21 mouse cellular contexts compared by ENCODE assay signal in genomic region chr5:115450410-115451317, GRCm38 (mm10). TPM values are rescaled to one million over a fixed set of nuclear protein-coding genes. Genes with fewer than 3 reads are reported as not detected.
A peak's percentile ranks its signal among the peaks of the same experiment; 100 is the strongest.
DNase-seq lines count a peak whose midpoint lies in the region; ATAC-seq and TF ChIP-seq lines count a peak whose summit lies in the region.
"Had no signal": no experiment of that assay in that cellular context is flagged by ENCODE, and none has a peak within 500 bp of the region (broad histone marks: within the 10 kb centered on the region; RNA-seq: fewer than 3 reads in every experiment).

No protein-coding gene starts in this region.

- no peak overlapping the region for H3K4me3 ChIP-seq in heart, embryonic 11.5 days (ENCODE audit: low read depth, low read length)
- no peak overlapping the region for H3K4me3 ChIP-seq in heart, adult 2 months
- no peak overlapping the region for H3K4me3 ChIP-seq in liver, embryonic 13.5 days (replicated peaks)
- H3K4me3 ChIP-seq in liver, embryonic 11.5 days (ENCODE audit: low read depth, low read length) = no peak overlapping the region
- H3K4me3 ChIP-seq in hindbrain, embryonic 12.5 days = no peak overlapping the region
- no peak overlapping the region for H3K4me3 ChIP-seq in midbrain, embryonic 15.5 days
- H3K4me3 ChIP-seq: erythroblast, embryonic 14.5 days; intestine, embryonic 15.5 days; layer of hippocampus, adult 2 months; megakaryocyte, embryonic 14.5 days; stomach, embryonic 15.5 days had no signal

- H3K27ac ChIP-seq in heart, embryonic 11.5 days (ENCODE audit: low read depth, low read length) = no peak overlapping the region
- H3K27ac ChIP-seq in heart, adult 2 months = no peak overlapping the region
- H3K27ac ChIP-seq in liver, embryonic 13.5 days = no peak overlapping the region
- H3K27ac ChIP-seq in liver, embryonic 11.5 days (ENCODE audit: low read depth, low read length) = no peak overlapping the region
- peak overlapping the region; percentile 24; the same call in 1 of the 2 replicates for H3K27ac ChIP-seq in hindbrain, embryonic 12.5 days
- H3K27ac ChIP-seq in midbrain, embryonic 15.5 days = 0 out of 2 replicates have a peak overlapping the region, but pooled peaks have one; percentile 18
- H3K27ac ChIP-seq: intestine, embryonic 15.5 days; layer of hippocampus, adult 2 months; liver, embryonic 14.5 days; stomach, embryonic 15.5 days had no signal

- H3K4me1 ChIP-seq in heart, embryonic 11.5 days (ENCODE audit: control insufficient read depth, insufficient read depth, low read length) = peaks cover 17% of the 10 kb centered on the region
- no peaks in the 10 kb centered on the region for H3K4me1 ChIP-seq in heart, adult 2 months (ENCODE audit: control insufficient read depth, insufficient read depth, low read length)
- H3K4me1 ChIP-seq in liver, embryonic 13.5 days (replicated peaks) = peaks cover 8% of the 10 kb centered on the region; the same call in 1 of the 2 replicates
- no peaks in the 10 kb centered on the region; the same call in none of the 2 replicates for H3K4me1 ChIP-seq in liver, embryonic 11.5 days (replicated peaks; ENCODE audit: control insufficient read depth, insufficient read depth, low read length)
- H3K4me1 ChIP-seq in hindbrain, embryonic 12.5 days = no peaks in the 10 kb centered on the region; the same call in 1 of the 2 replicates
- no peaks in the 10 kb centered on the region for H3K4me1 ChIP-seq in midbrain, embryonic 15.5 days
- H3K4me1 ChIP-seq: intestine, embryonic 15.5 days; stomach, embryonic 15.5 days had no signal

- TF ChIP-seq CTCF in heart, adult 2 months (IDR thresholded peaks at IDR 0.05) = no peak

- H3K27me3 ChIP-seq in heart, embryonic 11.5 days (ENCODE audit: control insufficient read depth, insufficient read depth, low read length) = no peaks in the 10 kb centered on the region
- H3K27me3 ChIP-seq in heart, adult 2 months (ENCODE audit: control insufficient read depth, insufficient read depth, low read length) = no peaks in the 10 kb centered on the region
- no peaks in the 10 kb centered on the region; the same call in 1 of the 2 replicates for H3K27me3 ChIP-seq in liver, embryonic 13.5 days
- H3K27me3 ChIP-seq in liver, embryonic 11.5 days (replicated peaks; ENCODE audit: control insufficient read depth, insufficient read depth, low read length) = no peaks in the 10 kb centered on the region
- H3K27me3 ChIP-seq in hindbrain, embryonic 12.5 days = no peaks in the 10 kb centered on the region
- H3K27me3 ChIP-seq in midbrain, embryonic 15.5 days (replicated peaks) = no peaks in the 10 kb centered on the region
- H3K27me3 ChIP-seq: intestine, embryonic 15.5 days; stomach, embryonic 15.5 days had no signal

- WGBS in heart, embryonic 11.5 days (ENCODE audit: insufficient replicate concordance) = 69% methylated on average over 27 of the region's 27 CpGs
- 48% methylated on average over 27 of the region's 27 CpGs for WGBS in heart, adult 2 months
- WGBS in liver, embryonic 13.5 days (ENCODE audit: insufficient replicate concordance) = 73% methylated on average over 27 of the region's 27 CpGs
- 85% methylated on average over 27 of the region's 27 CpGs for WGBS in liver, embryonic 11.5 days
- WGBS in hindbrain, embryonic 12.5 days = 92% methylated on average over 27 of the region's 27 CpGs
- 88% methylated on average over 27 of the region's 27 CpGs for WGBS in midbrain, embryonic 15.5 days

- peak; percentile 58 for ATAC-seq in heart, embryonic 11.5 days (replicated peaks; ENCODE audit: insufficient number of reproducible peaks, low FRiP score, low TSS enrichment)
- 0 out of 2 replicates have a peak, but pooled peaks have one; percentile 20 for ATAC-seq in liver, embryonic 13.5 days (ENCODE audit: low read depth)
- ATAC-seq in liver, embryonic 11.5 days (replicated peaks; ENCODE audit: low FRiP score) = no peak
- peak; percentile 17; the same call in 1 of the 2 replicates for ATAC-seq in hindbrain, embryonic 12.5 days (ENCODE audit: low FRiP score)
- ATAC-seq in midbrain, embryonic 15.5 days (replicated peaks) = no peak
- ATAC-seq: intestine, embryonic 15.5 days had no signal

- TF ChIP-seq POLR2A in heart, adult 2 months (IDR thresholded peaks at IDR 0.05; ENCODE audit: insufficient read depth, low read depth, low read length) = no peak

- no peak for TF ChIP-seq EP300 in heart, adult 2 months (IDR thresholded peaks at IDR 0.05; ENCODE audit: insufficient read depth, low read depth, low read length)

- peak overlapping the region; percentile 27; the same call in 1 of the 2 replicates for H3K4me2 ChIP-seq in heart, embryonic 11.5 days
- no peak overlapping the region for H3K4me2 ChIP-seq in liver, embryonic 13.5 days
- no peak overlapping the region for H3K4me2 ChIP-seq in liver, embryonic 11.5 days
- no peak overlapping the region for H3K4me2 ChIP-seq in hindbrain, embryonic 12.5 days (replicated peaks)
- no peak overlapping the region for H3K4me2 ChIP-seq in midbrain, embryonic 15.5 days
- H3K4me2 ChIP-seq: intestine, embryonic 15.5 days; stomach, embryonic 15.5 days had no signal

- H3K79me2 ChIP-seq in heart, adult 2 months (replicated peaks; ENCODE audit: control insufficient read depth, insufficient read depth, low read length) = no peaks in the 10 kb centered on the region

- H3K9me3 ChIP-seq in heart, embryonic 11.5 days (replicated peaks; ENCODE audit: control insufficient read depth, low read length) = no peaks in the 10 kb centered on the region
- H3K9me3 ChIP-seq in liver, embryonic 13.5 days (replicated peaks) = no peaks in the 10 kb centered on the region
- no peaks in the 10 kb centered on the region for H3K9me3 ChIP-seq in liver, embryonic 11.5 days (ENCODE audit: control insufficient read depth, low read length)
- H3K9me3 ChIP-seq in hindbrain, embryonic 12.5 days (replicated peaks) = no peaks in the 10 kb centered on the region
- no peaks in the 10 kb centered on the region for H3K9me3 ChIP-seq in midbrain, embryonic 15.5 days
- H3K9me3 ChIP-seq: G1E; intestine, embryonic 15.5 days; megakaryocyte, embryonic 14.5 days; stomach, embryonic 15.5 days had no signal

- peaks cover 10% of the 10 kb centered on the region; the same call in 1 of the 2 replicates for H3K36me3 ChIP-seq in heart, embryonic 11.5 days (ENCODE audit: control insufficient read depth, insufficient read depth, low read length)
- H3K36me3 ChIP-seq in heart, adult 2 months (ENCODE audit: control insufficient read depth, insufficient read depth, low read length) = no peaks in the 10 kb centered on the region
- no peaks in the 10 kb centered on the region for H3K36me3 ChIP-seq in liver, embryonic 13.5 days
- H3K36me3 ChIP-seq in liver, embryonic 11.5 days (ENCODE audit: control insufficient read depth, insufficient read depth, low read length) = peaks cover 2% of the 10 kb centered on the region; the same call in 1 of the 2 replicates
- H3K36me3 ChIP-seq in hindbrain, embryonic 12.5 days = peaks cover 93% of the 10 kb centered on the region
- peaks cover 44% of the 10 kb centered on the region for H3K36me3 ChIP-seq in midbrain, embryonic 15.5 days (replicated peaks)
- H3K36me3 ChIP-seq: G1E had no signal

- intact Hi-C loops in heart, adult 2 months (cut with DNase I) = no loop called here
- intact Hi-C loops in left cerebral cortex, postnatal 36 days (cut with DNase I) = no loop called here

- DNase-seq in heart, adult 2 months = no peak
- DNase-seq in liver, embryonic 13.5 days = no peak
- DNase-seq in liver, embryonic 11.5 days (ENCODE audit: low spot score) = no peak
- DNase-seq in left cerebral cortex, postnatal 36 days (ENCODE audit: low spot score in 2 of 2) = no peak
- DNase-seq: adrenal gland, adult 8-10 months; B cell, adult 2 months; cerebellum, adult 9-10 months; embryo, embryonic 11 days; gastrocnemius, postnatal 25 days; thymus, postnatal 4 days had no signal

- H3K9ac ChIP-seq in heart, embryonic 11.5 days (ENCODE audit: low read depth, low read length) = no peak overlapping the region
- H3K9ac ChIP-seq in heart, adult 2 months (ENCODE audit: low read depth, low read length) = no peak overlapping the region
- no peak overlapping the region for H3K9ac ChIP-seq in liver, embryonic 13.5 days
- H3K9ac ChIP-seq in liver, embryonic 11.5 days (ENCODE audit: low read depth, low read length) = no peak overlapping the region
- H3K9ac ChIP-seq in hindbrain, embryonic 12.5 days = no peak overlapping the region
- no peak overlapping the region for H3K9ac ChIP-seq in midbrain, embryonic 15.5 days
- H3K9ac ChIP-seq: intestine, embryonic 15.5 days; liver, embryonic 14.5 days; stomach, embryonic 15.5 days had no signal

RNA-seq across cellular contexts. Expression of gene Pla2g1b, which starts 15.4 kb away (rescaled TPM):
- polyA plus RNA-seq in heart, embryonic 11.5 days (2014; fragmentation: Nextera tagmentation; extraction: Ambion mirVana) = 1.0 and 1.2 TPM in 2 replicates
- not detected for total RNA-seq in heart, adult 2 months (2021)
- not detected in 2 replicates for polyA plus RNA-seq in heart, adult 2 months (2012; rRNA removed)
- polyA plus RNA-seq in liver, embryonic 13.5 days (2015; fragmentation: Nextera tagmentation; extraction: Ambion mirVana) = 0.35 TPM in 1 of 2 replicates, not detected in the other
- 0.89 and 1.2 TPM in 2 replicates for polyA plus RNA-seq in liver, embryonic 11.5 days (2014; fragmentation: Nextera tagmentation; extraction: Ambion mirVana)
- not detected in 2 replicates for polyA plus RNA-seq in hindbrain, embryonic 12.5 days (2016; fragmentation: Nextera tagmentation; extraction: Ambion mirVana)
- not detected in 2 replicates for polyA plus RNA-seq in midbrain, embryonic 15.5 days (2015; fragmentation: Nextera tagmentation; extraction: Ambion mirVana)
- total RNA-seq in left cerebral cortex, postnatal 36 days (2021) = not detected
- total RNA-seq: G1E; gastrocnemius, postnatal 25 days; layer of hippocampus, adult 2 months had no signal
- polyA plus RNA-seq: erythroblast, embryonic 14.5 days; liver, embryonic 14.5 days; neural tube, embryonic 11.5 days had no signal

RNA-seq across cellular contexts. Expression of gene Msi1, which starts 21.3 kb away (rescaled TPM):
- 7.6 and 9.4 TPM in 2 replicates for polyA plus RNA-seq in heart, embryonic 11.5 days (2014; fragmentation: Nextera tagmentation; extraction: Ambion mirVana)
- total RNA-seq in heart, adult 2 months (2021) = under 1 TPM; 0.55 to 0.99 TPM
- polyA plus RNA-seq in heart, adult 2 months (2012; rRNA removed) = 0.61 and 0.64 TPM in 2 replicates
- 0.83 and 1.4 TPM in 2 replicates for polyA plus RNA-seq in liver, embryonic 13.5 days (2015; fragmentation: Nextera tagmentation; extraction: Ambion mirVana)
- polyA plus RNA-seq in liver, embryonic 11.5 days (2014; fragmentation: Nextera tagmentation; extraction: Ambion mirVana) = 7.5 and 9.7 TPM in 2 replicates
- 128 and 131 TPM in 2 replicates for polyA plus RNA-seq in hindbrain, embryonic 12.5 days (2016; fragmentation: Nextera tagmentation; extraction: Ambion mirVana)
- 65.9 and 66.3 TPM in 2 replicates for polyA plus RNA-seq in midbrain, embryonic 15.5 days (2015; fragmentation: Nextera tagmentation; extraction: Ambion mirVana)
- total RNA-seq in left cerebral cortex, postnatal 36 days (2021) = 10 to 100 TPM; 46.9 to 51.3 TPM

RNA-seq across cellular contexts. Expression of gene Sirt4, which starts 33.9 kb away (rescaled TPM):
- polyA plus RNA-seq in heart, embryonic 11.5 days (2014; fragmentation: Nextera tagmentation; extraction: Ambion mirVana) = 15.8 and 19.2 TPM in 2 replicates
- total RNA-seq in heart, adult 2 months (2021) = 10 to 100 TPM; 15.3 to 18.8 TPM
- 25.1 and 31.3 TPM in 2 replicates for polyA plus RNA-seq in heart, adult 2 months (2012; rRNA removed)
- 5.6 and 6.1 TPM in 2 replicates for polyA plus RNA-seq in liver, embryonic 13.5 days (2015; fragmentation: Nextera tagmentation; extraction: Ambion mirVana)
- polyA plus RNA-seq in liver, embryonic 11.5 days (2014; fragmentation: Nextera tagmentation; extraction: Ambion mirVana) = 14.8 and 15.2 TPM in 2 replicates
- 23.1 and 24.7 TPM in 2 replicates for polyA plus RNA-seq in hindbrain, embryonic 12.5 days (2016; fragmentation: Nextera tagmentation; extraction: Ambion mirVana)
- 31.6 and 32.6 TPM in 2 replicates for polyA plus RNA-seq in midbrain, embryonic 15.5 days (2015; fragmentation: Nextera tagmentation; extraction: Ambion mirVana)
- total RNA-seq in left cerebral cortex, postnatal 36 days (2021) = 10 to 100 TPM; 19.7 to 51.7 TPM

RNA-seq across cellular contexts. Expression of gene Pxn, which starts 55.8 kb away (rescaled TPM):
- polyA plus RNA-seq in heart, embryonic 11.5 days (2014; fragmentation: Nextera tagmentation; extraction: Ambion mirVana) = 11.7 and 14.4 TPM in 2 replicates
- total RNA-seq in heart, adult 2 months (2021) = 10 to 100 TPM; 35.9 to 37.1 TPM
- polyA plus RNA-seq in heart, adult 2 months (2012; rRNA removed) = 51.9 and 56.5 TPM in 2 replicates
- polyA plus RNA-seq in liver, embryonic 13.5 days (2015; fragmentation: Nextera tagmentation; extraction: Ambion mirVana) = 11.1 and 14.5 TPM in 2 replicates
- 12.4 and 14.0 TPM in 2 replicates for polyA plus RNA-seq in liver, embryonic 11.5 days (2014; fragmentation: Nextera tagmentation; extraction: Ambion mirVana)
- 34.0 and 39.2 TPM in 2 replicates for polyA plus RNA-seq in hindbrain, embryonic 12.5 days (2016; fragmentation: Nextera tagmentation; extraction: Ambion mirVana)
- 20.4 and 20.9 TPM in 2 replicates for polyA plus RNA-seq in midbrain, embryonic 15.5 days (2015; fragmentation: Nextera tagmentation; extraction: Ambion mirVana)
- 10 to 100 TPM; 15.1 to 24.7 TPM for total RNA-seq in left cerebral cortex, postnatal 36 days (2021)

Comparison
In these comparisons a context has a peak if more than half of its experiments do, and no peak if none do; other contexts are left out.
1. ATAC-seq: peak in heart, embryonic 11.5 days (single experiment), liver, embryonic 13.5 days (single experiment) and hindbrain, embryonic 12.5 days (single experiment); none in liver, embryonic 11.5 days (single experiment) and midbrain, embryonic 15.5 days (single experiment).
2. H3K27ac ChIP-seq: peak in hindbrain, embryonic 12.5 days (single experiment) and midbrain, embryonic 15.5 days (single experiment); none in heart, embryonic 11.5 days (single experiment), heart, adult 2 months (single experiment), liver, embryonic 13.5 days (single experiment) and liver, embryonic 11.5 days (single experiment).